8 mouse cellular contexts compared by ENCODE assay signal in the genomic region with DNA sequence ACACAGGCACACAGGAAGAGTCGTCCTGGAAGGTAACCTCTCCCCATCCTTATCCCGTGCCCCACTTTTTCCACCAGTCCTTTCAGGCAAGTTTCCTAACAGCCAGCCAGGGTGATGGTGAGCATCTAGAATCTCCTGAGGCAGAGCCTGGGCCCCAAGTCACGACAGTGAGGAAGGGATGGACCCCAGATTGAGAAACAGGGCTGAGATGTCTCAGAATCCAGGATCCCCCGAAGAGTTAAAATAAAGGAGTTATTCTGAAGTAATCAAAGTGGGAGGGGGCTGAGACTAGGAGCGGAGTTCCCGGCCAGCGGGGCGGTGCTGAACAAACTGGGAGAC. TPM values are rescaled to one million over a fixed set of nuclear protein-coding genes. Genes with fewer than 3 reads are reported as not detected.
DNase-seq lines count a peak whose midpoint lies in the region; ATAC-seq and TF ChIP-seq lines count a peak whose summit lies in the region.

No protein-coding gene starts in this region.

- H3K4me3 ChIP-seq in liver, adult 2 months (ENCODE audit: insufficient read depth, low read depth, low read length): peak overlapping the region; percentile 49
- H3K4me3 ChIP-seq in embryonic facial prominence, embryonic 14.5 days (ENCODE audit: low read depth, low read length): peak overlapping the region; percentile 72
- H3K4me3 ChIP-seq in intestine, postnatal 0 days (ENCODE audit: low read depth, low read length): peak overlapping the region; percentile 83
- peak overlapping the region; percentile 81 for H3K4me3 ChIP-seq in neural tube, embryonic 13.5 days

- peak overlapping the region; percentile 56 for H3K9ac ChIP-seq in liver, adult 2 months (ENCODE audit: low read depth, low read length)
- peak overlapping the region; percentile 68 for H3K9ac ChIP-seq in embryonic facial prominence, embryonic 14.5 days (ENCODE audit: low read depth, low read length)
- no peak overlapping the region for H3K9ac ChIP-seq in intestine, postnatal 0 days (ENCODE audit: low read depth, low read length)
- H3K9ac ChIP-seq in neural tube, embryonic 13.5 days: peak overlapping the region; percentile 67

- peak overlapping the region; percentile 28 for H3K27ac ChIP-seq in liver, adult 2 months (replicated peaks; ENCODE audit: insufficient read depth, low read depth, low read length)
- peak overlapping the region; percentile 85 for H3K27ac ChIP-seq in embryonic facial prominence, embryonic 14.5 days (replicated peaks; ENCODE audit: low read depth, low read length)
- H3K27ac ChIP-seq in intestine, postnatal 0 days (ENCODE audit: low read depth, low read length): 0 out of 2 replicates have a peak overlapping the region, but pooled peaks have one; percentile 9
- peak overlapping the region; percentile 92 for H3K27ac ChIP-seq in neural tube, embryonic 13.5 days (replicated peaks)

- peaks cover 3% of the 10 kb centered on the region; the same call in 1 of the 2 replicates for H3K4me1 ChIP-seq in liver, adult 2 months (ENCODE audit: control insufficient read depth, insufficient read depth, low read length)
- H3K4me1 ChIP-seq in embryonic facial prominence, embryonic 14.5 days (ENCODE audit: control insufficient read depth, insufficient read depth, low read length): peaks cover 14% of the 10 kb centered on the region
- H3K4me1 ChIP-seq in intestine, postnatal 0 days (replicated peaks; ENCODE audit: control insufficient read depth, insufficient read depth, low read length): no peaks in the 10 kb centered on the region
- H3K4me1 ChIP-seq in neural tube, embryonic 13.5 days (replicated peaks): peaks cover 17% of the 10 kb centered on the region

- H3K79me2 ChIP-seq in liver, adult 2 months (ENCODE audit: control insufficient read depth, insufficient read depth, low read length): peaks cover 2% of the 10 kb centered on the region; the same call in 1 of the 2 replicates

- H3K9me3 ChIP-seq in embryonic facial prominence, embryonic 14.5 days (ENCODE audit: control insufficient read depth, low read length): no peaks in the 10 kb centered on the region
- H3K9me3 ChIP-seq in intestine, postnatal 0 days (ENCODE audit: control insufficient read depth): no peaks in the 10 kb centered on the region
- no peaks in the 10 kb centered on the region for H3K9me3 ChIP-seq in neural tube, embryonic 13.5 days

- whole genome bisulfite sequencing in liver, adult 2 months: 1% methylated on average over 8 of the region's 8 CpGs
- under 1% methylated on average over 8 of the region's 8 CpGs for WGBS in embryonic facial prominence, embryonic 14.5 days
- WGBS in intestine, postnatal 0 days: 0% methylated on average over 8 of the region's 8 CpGs
- under 1% methylated on average over 8 of the region's 8 CpGs for WGBS in neural tube, embryonic 13.5 days

- ATAC-seq in embryonic facial prominence, embryonic 14.5 days (ENCODE audit: low read depth): peak; percentile 9
- ATAC-seq in intestine, postnatal 0 days: no peak; the same call in 1 of the 2 replicates
- no peak for ATAC-seq in neural tube, embryonic 13.5 days (ENCODE audit: low read depth)
- ATAC-seq in monocyte, adult 5-6 weeks (replicated peaks; ENCODE audit: insufficient number of reproducible peaks, low FRiP score, low TSS enrichment, poor library complexity, severe bottlenecking): no peak

- no peak for TF ChIP-seq POLR2A in liver, adult 2 months (IDR thresholded peaks at IDR 0.05; ENCODE audit: extremely low read depth, insufficient read depth, low read length)

- no peaks in the 10 kb centered on the region for H3K27me3 ChIP-seq in liver, adult 2 months (ENCODE audit: control insufficient read depth, insufficient read depth, low read length)
- H3K27me3 ChIP-seq in embryonic facial prominence, embryonic 14.5 days (replicated peaks; ENCODE audit: control insufficient read depth, insufficient read depth, low read length): no peaks in the 10 kb centered on the region
- no peaks in the 10 kb centered on the region for H3K27me3 ChIP-seq in intestine, postnatal 0 days (replicated peaks; ENCODE audit: control insufficient read depth, insufficient read depth, low read length)
- no peaks in the 10 kb centered on the region for H3K27me3 ChIP-seq in neural tube, embryonic 13.5 days

- no peaks in the 10 kb centered on the region for H3K36me3 ChIP-seq in liver, adult 2 months (ENCODE audit: control insufficient read depth, insufficient read depth, low read length)
- no peaks in the 10 kb centered on the region for H3K36me3 ChIP-seq in embryonic facial prominence, embryonic 14.5 days (ENCODE audit: control insufficient read depth, insufficient read depth, low read length)
- no peaks in the 10 kb centered on the region; the same call in 1 of the 2 replicates for H3K36me3 ChIP-seq in intestine, postnatal 0 days (ENCODE audit: control insufficient read depth, insufficient read depth)
- H3K36me3 ChIP-seq in neural tube, embryonic 13.5 days: 0 out of 2 replicates have a peak, but pooled peaks cover 3% of the 10 kb centered on the region

- DNase-seq in liver, adult 2 months (ENCODE audit: extremely low read depth, low read depth, low spot score): no peak
- DNase-seq in liver: no peak
- DNase-seq in embryonic facial prominence, embryonic 14.5 days (ENCODE audit: low spot score): no peak
- DNase-seq in left cerebral cortex, postnatal 36 days (ENCODE audit: low spot score in 2 of 2): no peak
- no peak for DNase-seq in cerebellum, adult 18-20 months

- intact Hi-C loops in left cerebral cortex, postnatal 36 days (cut with DNase I): loop anchor here (5.0 to 10.0 kb wide), 2 partner anchors 140 to 292 kb away; no protein-coding TSS in a partner anchor

- peak overlapping the region; percentile 66 for H3K4me2 ChIP-seq in embryonic facial prominence, embryonic 14.5 days (ENCODE audit: low read depth, low read length)
- H3K4me2 ChIP-seq in intestine, postnatal 0 days (replicated peaks; ENCODE audit: low read depth): peak overlapping the region; percentile 59
- H3K4me2 ChIP-seq in neural tube, embryonic 13.5 days: peak overlapping the region; percentile 62

- no peak for TF ChIP-seq CTCF in liver, adult 2 months (IDR thresholded peaks at IDR 0.05; ENCODE audit: low read depth, low read length)
- TF ChIP-seq CTCF in intestine, postnatal 0 days (IDR thresholded peaks at IDR 0.05; ENCODE audit: low read depth): no peak

RNA-seq across cellular contexts. Expression of a gene that starts 0.7 kb away (rescaled TPM):
- total RNA-seq in liver, adult 2 months (2014; rRNA removed): 16.8 and 17.2 TPM in 2 replicates
- 15.0 and 18.7 TPM in 2 replicates for polyA plus RNA-seq in liver, adult 2 months (2012; rRNA removed)
- 98.1 and 98.2 TPM in 2 replicates for polyA plus RNA-seq in embryonic facial prominence, embryonic 14.5 days (2014; fragmentation: Nextera tagmentation; extraction: Ambion mirVana)
- 130 and 137 TPM in 2 replicates for polyA plus RNA-seq in intestine, postnatal 0 days (2015; fragmentation: Nextera tagmentation; extraction: Ambion mirVana)
- 77.0 and 83.5 TPM in 2 replicates for polyA plus RNA-seq in neural tube, embryonic 13.5 days (2015; fragmentation: Nextera tagmentation; extraction: Ambion mirVana)
- 10 to 100 TPM; 24.3 to 27.6 TPM for total RNA-seq in left cerebral cortex, postnatal 36 days (2021)
- total RNA-seq in monocyte, adult 5-6 weeks (2017): 101 to 138 TPM (median 118 TPM) in 3 replicates

Comparison
In these comparisons a context has a peak if more than half of its experiments do, and no peak if none do; other contexts are left out.
1. H3K27ac ChIP-seq: peak in every context shown above with its lines; median percentile 92 in neural tube, embryonic 13.5 days; 85 in embryonic facial prominence, embryonic 14.5 days; 28 in liver, adult 2 months; 9 in intestine, postnatal 0 days.